Mouse (Mus musculus) lung, postnatal 10 days (tissue): ENCODE measurements around the gene Mief2.
A peak's percentile ranks its signal among the peaks of the same experiment; 100 is the strongest.

Experiments
- DNase-seq: peaks from one replicate; pipeline ENCODE4 v3.0.0; 2021

Mief2 gene

GRCm38 (mm10) chr11:60728260-60728761, at the start of gene Mief2:
Mief2 (plus strand) TSS chr11:60728398.
- peak; percentile 97 for DNase-seq

- DNase-seq, result no peak
These were observed 32.0 kb upstream of the Mief2 start for GRCm38 (mm10) chr11:60696165-60696564.

DNA sequence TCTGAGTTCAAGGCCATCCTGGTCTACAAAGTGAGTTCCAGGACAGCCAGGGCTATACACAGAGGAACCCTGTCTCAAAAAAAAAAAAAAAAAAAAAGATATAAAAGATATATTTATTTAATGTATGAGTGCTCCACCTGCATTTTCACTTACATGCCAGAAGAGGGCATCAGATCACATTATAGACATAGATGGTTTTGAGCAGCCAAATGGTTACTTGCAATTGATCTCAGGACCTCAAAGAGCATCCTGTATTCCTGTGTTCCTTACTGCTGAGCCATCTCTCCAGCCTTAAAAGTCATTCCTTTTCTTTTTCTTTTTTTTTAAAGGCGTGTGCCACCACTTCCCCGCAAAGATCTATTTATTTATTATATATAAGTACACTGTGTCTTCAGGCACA, 30.6 kb upstream of the Mief2 start:
- peak; percentile 6 for DNase-seq

DNA sequence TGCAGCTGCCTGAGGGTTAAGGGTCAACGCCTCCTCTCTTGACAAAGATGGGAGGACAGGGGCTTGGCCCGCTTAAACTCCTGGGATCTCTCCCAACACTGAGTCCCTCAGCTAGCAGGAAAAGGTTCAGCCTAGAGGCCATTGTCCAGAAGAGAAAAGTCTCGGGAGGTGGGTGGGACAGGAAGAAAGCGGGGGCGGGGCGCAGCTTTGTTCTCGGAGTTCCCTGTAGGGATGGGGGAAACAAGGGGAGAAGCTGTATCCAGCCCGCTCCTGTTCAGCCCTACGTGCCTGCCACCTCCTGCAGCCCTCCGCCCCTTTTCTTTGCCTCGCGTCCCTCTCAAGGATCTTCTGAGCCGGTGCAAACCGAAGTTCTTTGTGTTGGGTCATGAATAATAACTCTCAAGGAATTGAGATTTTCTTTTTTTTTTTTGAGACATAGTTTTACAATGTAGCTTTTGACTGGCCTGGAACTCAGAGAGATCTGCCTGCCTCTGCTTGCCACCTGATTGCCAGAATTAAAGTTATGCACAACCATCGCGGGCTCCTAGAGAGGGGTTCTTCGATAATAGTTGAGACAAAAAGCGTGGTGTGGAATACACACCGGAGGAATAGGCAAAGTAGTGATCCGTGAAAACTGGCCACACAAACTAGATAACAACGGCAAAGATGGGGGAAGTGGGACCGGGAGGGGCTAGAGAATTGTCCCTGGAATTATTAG, 29.2 kb upstream of the Mief2 start:
- DNase-seq, result peak; percentile 93

DNA sequence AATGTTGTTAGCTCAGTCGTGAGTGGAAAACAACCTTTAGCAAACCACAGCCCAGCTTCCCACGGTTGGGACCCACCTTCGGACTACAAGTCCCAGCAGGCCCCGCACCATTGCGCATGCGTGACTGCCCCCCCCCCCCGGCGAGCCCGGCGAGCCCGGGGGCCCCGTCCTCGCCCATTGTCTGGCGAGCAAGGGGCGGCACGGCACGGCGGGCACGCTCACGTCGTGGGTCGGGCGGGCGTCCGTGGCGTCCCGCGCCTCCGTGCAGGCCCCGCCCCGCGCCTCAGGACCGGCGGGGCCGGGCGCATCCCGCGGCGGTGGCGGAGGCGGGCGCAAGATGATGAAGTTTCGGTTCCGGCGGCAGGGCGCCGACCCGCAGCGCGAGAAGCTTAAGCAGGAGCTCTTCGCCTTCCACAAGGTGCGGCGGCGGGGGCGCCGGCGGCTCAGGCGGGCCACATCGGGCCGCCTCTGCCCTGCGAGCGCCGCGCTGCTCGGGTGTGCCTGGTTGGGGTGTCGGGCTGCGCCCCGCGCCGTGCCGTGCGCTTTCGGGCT, 28.6 kb upstream of the Mief2 start, which contains the start of gene Llgl1:
TSS of gene Llgl1 (plus strand) at position 200 of the 552 bp plus-strand sequence.
- DNase-seq, result peak; percentile 90

- DNase-seq, result peak; percentile 13
These were observed 27.6 kb upstream of the Mief2 start for GRCm38 (mm10) chr11:60700320-60701185.

GRCm38 (mm10) chr11:60701611-60702010, 26.6 kb upstream of the Mief2 start:
- peak; percentile 9 for DNase-seq

DNA sequence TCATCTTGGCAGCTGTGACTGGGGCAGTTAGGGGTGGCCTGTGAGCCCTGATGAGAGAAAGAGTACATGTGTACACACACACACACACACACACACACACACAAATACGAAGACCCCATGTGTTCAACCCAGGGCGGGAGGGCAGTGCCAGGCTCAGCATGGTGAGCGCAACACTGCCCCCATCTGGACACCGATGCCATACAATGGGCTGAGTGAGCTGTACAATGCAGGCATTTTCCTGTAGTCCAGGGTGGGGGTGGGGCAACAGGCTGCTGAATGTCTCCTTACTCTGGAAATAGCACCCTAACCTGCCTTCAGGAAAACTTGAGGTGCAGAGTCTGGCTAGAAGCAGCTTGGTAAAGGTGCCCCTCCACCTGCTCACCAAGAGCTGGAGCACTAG, 25.1 kb upstream of the Mief2 start:
- peak; percentile 85 for DNase-seq

DNA sequence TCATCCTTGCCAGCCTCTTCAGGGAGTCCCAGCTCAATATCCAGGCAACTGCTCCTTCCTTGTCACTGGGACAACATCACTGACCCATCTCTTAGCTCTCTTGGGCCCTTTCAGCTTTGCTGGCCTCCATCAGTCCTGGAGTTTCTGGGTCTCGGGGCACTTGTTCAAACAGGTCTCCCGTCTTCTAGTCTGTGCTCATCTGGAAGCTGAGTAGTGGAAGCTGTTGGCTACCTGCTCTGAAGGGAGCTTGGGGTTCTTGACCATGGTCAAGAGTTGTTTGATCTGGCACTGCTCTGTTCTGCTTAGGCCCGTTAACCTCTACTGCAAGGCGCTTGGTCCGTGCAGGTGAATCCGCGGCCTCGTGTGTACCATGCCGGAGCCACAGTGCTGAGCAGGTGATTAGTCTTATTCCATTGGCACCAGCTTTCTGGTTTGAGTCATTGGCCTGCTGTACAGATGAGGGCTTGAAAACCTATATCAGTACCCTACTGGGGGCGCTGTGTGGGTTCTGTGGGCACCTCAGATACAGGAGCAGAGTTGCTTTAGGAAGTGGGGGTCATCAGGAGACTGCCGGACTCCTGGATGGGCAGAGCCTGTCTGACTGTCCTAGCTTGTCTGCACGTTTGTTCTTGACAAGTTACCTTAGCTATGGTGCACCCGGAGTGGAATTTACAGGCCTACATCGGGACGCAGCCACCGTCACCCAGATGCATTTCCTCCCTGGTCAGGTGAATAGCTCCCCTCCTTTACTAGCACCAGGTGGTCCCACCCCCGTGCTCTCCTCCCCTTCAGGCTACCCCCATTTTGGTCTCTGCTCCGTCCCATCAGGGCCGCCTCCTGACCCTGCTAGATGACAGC, 23.9 kb upstream of the Mief2 start:
- DNase-seq, result no peak

- no peak for DNase-seq
These were observed 22.9 kb upstream of the Mief2 start for GRCm38 (mm10) chr11:60705255-60705654.

- DNase-seq, result no peak
These were observed 22.1 kb upstream of the Mief2 start for GRCm38 (mm10) chr11:60706076-60706475.

DNA sequence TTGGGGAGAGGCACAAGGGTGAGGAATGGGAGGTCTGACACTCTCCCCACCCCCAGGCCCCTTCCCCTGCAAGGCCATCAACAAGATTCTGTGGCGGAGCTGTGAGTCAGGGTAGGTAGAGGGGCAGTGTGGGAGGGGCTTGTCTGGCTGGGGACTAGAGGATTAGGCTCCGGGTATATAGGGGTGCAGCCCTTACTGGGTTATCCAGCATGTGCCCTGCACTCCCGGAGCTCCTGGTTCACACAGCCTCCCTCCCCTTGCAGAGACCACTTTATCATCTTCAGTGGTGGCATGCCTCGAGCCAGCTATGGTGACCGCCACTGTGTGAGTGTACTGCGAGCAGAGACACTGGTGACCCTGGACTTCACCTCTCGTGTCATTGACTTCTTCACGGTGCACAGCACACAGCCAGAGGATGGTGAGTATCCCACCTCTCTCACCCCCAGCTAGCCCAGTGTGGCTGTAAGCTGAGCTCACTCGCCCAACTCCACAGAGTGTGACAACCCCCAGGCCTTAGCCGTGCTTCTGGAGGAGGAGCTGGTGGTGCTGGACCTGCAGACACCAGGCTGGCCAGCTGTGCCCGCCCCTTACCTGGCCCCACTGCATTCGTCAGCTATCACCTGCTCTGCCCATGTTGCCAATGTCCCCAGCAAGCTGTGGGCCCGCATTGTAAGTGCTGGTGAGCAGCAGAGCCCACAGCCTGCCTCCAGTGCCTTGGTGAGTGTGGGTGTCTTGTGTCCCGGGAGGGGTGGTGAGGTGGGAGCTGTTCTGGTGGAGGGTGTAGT, 21.3 kb upstream of the Mief2 start:
- DNase-seq, result peak; percentile 4

DNA sequence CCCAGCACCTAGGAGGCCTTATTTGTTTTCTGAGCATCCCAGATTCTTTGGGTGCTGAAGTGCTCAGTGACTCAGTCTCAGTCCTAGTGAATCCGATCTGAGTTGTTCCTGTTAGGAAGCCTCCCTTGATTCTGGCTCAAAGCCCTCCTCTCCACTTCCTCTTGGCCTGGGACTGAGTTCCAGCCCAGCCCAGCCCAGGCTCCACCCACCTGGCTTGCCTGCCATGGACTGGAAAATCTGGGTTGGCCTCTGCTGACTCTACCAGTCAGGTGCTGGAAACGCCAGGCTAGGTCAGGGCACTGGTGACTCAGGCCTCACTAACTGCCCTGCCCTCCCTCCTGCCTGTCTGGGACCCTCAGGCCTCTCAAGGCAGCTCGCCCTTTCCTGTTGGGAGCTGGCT, 20.5 kb upstream of the Mief2 start:
- peak; percentile 93 for DNase-seq

DNA sequence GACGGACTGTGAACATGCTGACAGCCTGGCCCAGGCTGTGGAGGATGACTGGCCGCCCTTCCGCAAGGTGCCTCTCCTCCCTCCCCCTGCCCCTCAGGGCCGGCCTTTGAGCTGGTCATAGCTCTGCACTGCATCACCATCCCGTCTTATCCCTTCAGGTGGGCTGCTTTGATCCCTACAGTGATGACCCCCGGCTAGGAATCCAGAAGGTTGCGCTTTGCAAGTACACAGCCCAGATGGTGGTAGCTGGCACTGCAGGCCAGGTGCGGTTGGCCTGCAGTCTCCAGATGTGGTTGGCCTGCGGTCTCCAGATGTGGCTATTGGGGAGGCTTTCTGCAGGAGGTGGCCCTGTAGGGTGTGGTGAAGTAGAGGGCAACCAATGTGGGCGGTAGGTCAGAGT, 19.6 kb upstream of the Mief2 start:
- DNase-seq, result no peak

- peak; percentile 5 for DNase-seq
These were observed 18.4 kb upstream of the Mief2 start for GRCm38 (mm10) chr11:60709481-60710465.

DNA sequence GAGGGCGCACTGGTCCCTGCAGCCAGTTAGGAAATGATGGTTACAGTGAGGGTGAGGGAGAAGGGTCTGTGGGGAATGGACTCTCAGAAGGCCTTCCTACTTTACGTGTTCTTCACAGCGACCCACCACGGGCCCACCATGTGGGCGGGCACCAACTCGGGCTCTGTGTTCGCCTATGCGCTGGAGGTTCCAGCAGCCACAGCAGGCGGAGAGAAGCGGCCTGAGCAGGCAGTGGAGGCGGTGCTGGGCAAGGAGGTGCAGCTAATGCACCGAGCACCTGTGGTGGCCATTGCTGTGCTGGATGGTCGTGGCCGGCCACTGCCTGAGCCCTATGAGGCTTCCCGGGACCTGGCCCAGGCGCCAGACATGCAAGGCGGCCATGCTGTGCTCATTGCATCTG, 17.0 kb upstream of the Mief2 start:
- no peak for DNase-seq

DNA sequence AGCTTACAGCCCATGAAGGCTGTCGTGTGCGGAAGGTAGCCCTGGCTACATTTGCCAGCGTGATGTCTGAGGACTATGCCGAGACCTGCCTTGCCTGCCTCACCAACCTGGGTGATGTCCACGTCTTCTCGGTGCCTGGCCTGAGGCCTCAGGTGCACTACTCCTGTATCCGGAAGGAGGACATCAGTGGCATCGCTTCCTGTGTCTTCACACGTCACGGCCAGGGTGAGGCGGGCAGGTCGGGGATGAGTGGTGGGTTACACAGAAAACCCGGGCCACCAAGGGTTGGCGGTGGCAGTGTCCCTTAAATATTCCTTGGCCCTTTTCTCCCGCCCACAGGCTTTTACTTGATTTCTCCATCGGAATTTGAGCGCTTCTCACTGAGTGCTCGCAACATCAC, 16.2 kb upstream of the Mief2 start:
- DNase-seq, result no peak

- no peak for DNase-seq
These were observed 15.5 kb upstream of the Mief2 start for GRCm38 (mm10) chr11:60712639-60713255.

- no peak for DNase-seq
These were observed 12.4 kb upstream of the Mief2 start for GRCm38 (mm10) chr11:60715833-60716232.

GRCm38 (mm10) chr11:60719263-60719662, 8.9 kb upstream of the Mief2 start:
- DNase-seq, result no peak
